Mouse (Mus musculus) embryonic stem cell, embryonic (primary cell): ENCODE measurements around the gene Krt222.
"Not testable (repeated sequence)": the region's sequence is repeated elsewhere in the genome, so short reads cannot be mapped to it uniquely, and the experiment has no call there.

Source experiments
- CTCF ChIA-PET, 4 experiments: fragments of 300-600 bp in 2 of 4; fragments of 350-600 bp in 2 of 4; sonication (Branson Sonifier 250); formaldehyde crosslinking; loops; one replicate each; lab custom pipeline; 2022; ENCODE audit warnings: inconsistent platforms in 2 of 4; lab: Charles Lee
- POLR2A ChIA-PET, 4 experiments: fragments of 300-600 bp in 2 of 4; fragments of 350-600 bp in 2 of 4; sonication (Branson Sonifier 250); formaldehyde crosslinking; loops; one replicate each; lab custom pipeline; 2022; ENCODE audit warnings: antibody characterized with exemption in 4 of 4, inconsistent platforms in 1 of 4; lab: Charles Lee

Gene Krt222

GRCm38 (mm10) chr11:99250241-99250640, 6.4 kb upstream of the Krt222 start:
- POLR2A ChIA-PET: no interaction called here
- CTCF ChIA-PET: interaction anchor here in 3 of 4 experiments (0.5 to 1.3 kb wide), 7 partner anchors 20 to 119 kb away, joined by 3 to 4 read pairs (median 3); no protein-coding TSS in a partner anchor

GRCm38 (mm10) chr11:99249115-99249514, 5.2 kb upstream of the Krt222 start:
- POLR2A ChIA-PET: interaction anchor here in 1 of 4 experiments (0.6 kb wide), 1 partner anchor 123 kb away, joined by 3 read pairs; no protein-coding TSS in a partner anchor
- CTCF ChIA-PET: interaction anchor here in 3 of 4 experiments (0.5 to 1.3 kb wide), 9 partner anchors 19 to 758 kb away, joined by 3 to 5 read pairs (median 3); no protein-coding TSS in a partner anchor

GRCm38 (mm10) chr11:99247916-99248315, 4.0 kb upstream of the Krt222 start:
- CTCF ChIA-PET: interaction anchor here in 3 of 4 experiments (0.6 to 1.2 kb wide), 5 partner anchors 41 to 116 kb away, joined by 3 to 4 read pairs (median 3); no protein-coding TSS in a partner anchor

GRCm38 (mm10) chr11:99244519-99244918, 634 bp upstream of the Krt222 start:
- CTCF ChIA-PET: not testable (repeated sequence)
- POLR2A ChIA-PET: interaction anchor here in 1 of 4 experiments (0.6 to 3.3 kb wide), 2 partner anchors 15 to 1450 kb away, joined by 5 to 11 read pairs; no protein-coding TSS in a partner anchor

More at GRCm38 (mm10) chr11:99247916-99248315, 4.0 kb upstream of the Krt222 start:
- POLR2A ChIA-PET: interaction anchor here in 3 of 4 experiments (1.0 to 1.3 kb wide), 4 partner anchors 15 to 56 kb away, joined by 3 to 5 read pairs (median 4); no protein-coding TSS in a partner anchor

DNA sequence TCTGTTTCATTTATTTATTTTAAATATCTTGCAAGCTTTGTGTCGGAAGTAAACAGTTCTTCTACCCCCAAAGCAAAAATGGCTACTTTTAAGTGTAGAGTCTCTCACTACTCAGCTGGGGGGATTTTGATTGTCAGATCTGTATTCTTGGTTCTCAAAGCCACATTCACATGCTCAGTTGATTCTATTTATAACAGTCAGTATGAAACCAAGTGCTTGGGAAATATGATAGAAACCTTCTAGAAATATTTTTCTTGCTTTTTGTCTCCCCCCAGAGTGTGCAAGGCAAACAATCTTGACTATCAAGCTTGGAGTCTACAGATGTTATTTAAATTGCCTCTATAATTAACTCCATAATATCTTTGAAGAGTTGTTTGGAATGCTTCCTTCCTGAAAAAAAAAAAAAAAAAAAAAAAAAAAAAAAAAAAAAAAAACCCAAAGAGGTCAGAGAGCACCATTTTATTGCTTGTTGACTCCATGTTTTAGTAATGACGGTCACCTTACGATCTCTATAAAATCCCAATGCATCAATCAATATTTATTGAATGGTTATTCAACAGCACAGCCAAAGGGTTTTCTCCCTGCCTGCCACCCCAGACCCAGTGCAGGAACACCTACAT, 575 bp downstream of the Krt222 start:
- ChIA-PET POLR2A (interaction anchor here in 3 of 4 experiments (0.8 to 1.4 kb wide), 8 partner anchors 10 to 51 kb away, joined by 3 to 4 read pairs (median 4); partner anchors contain the start of gene Smarce1 (in 1 of the 3)), CTCF (interaction anchor here in 2 of 4 experiments (0.6 to 1.0 kb wide), 2 partner anchors 9 to 810 kb away, joined by 3 read pairs; no protein-coding TSS in a partner anchor)

GRCm38 (mm10) chr11:99242056-99242455, 1.8 kb downstream of the Krt222 start:
- CTCF ChIA-PET: interaction anchor here in 1 of 4 experiments (0.7 to 0.8 kb wide), 2 partner anchors 35 to 413 kb away, joined by 3 read pairs; no protein-coding TSS in a partner anchor
- POLR2A ChIA-PET: interaction anchor here in 3 of 4 experiments (0.6 to 2.1 kb wide), 7 partner anchors 9 to 65 kb away, joined by 3 to 6 read pairs (median 3); no protein-coding TSS in a partner anchor

GRCm38 (mm10) chr11:99238468-99238867, 5.4 kb downstream of the Krt222 start:
- POLR2A ChIA-PET: interaction anchor here in 3 of 4 experiments (0.8 to 1.4 kb wide), 3 partner anchors 8 to 10 kb away, joined by 3 to 5 read pairs (median 5); no protein-coding TSS in a partner anchor
- CTCF ChIA-PET: no interaction called here

- ChIA-PET CTCF (no interaction called here), POLR2A (interaction anchor here in 3 of 4 experiments (0.5 to 2.0 kb wide), 9 partner anchors 10 to 1200 kb away, joined by 3 to 12 read pairs (median 4); partner anchors contain the start of genes Eif1 (in 1 of the 3), Erbb2 (in 1 of the 3) and Krt222 (in 1 of the 3))
Measured at GRCm38 (mm10) chr11:99231049-99231816, 12.7 kb downstream of the Krt222 start.

DNA sequence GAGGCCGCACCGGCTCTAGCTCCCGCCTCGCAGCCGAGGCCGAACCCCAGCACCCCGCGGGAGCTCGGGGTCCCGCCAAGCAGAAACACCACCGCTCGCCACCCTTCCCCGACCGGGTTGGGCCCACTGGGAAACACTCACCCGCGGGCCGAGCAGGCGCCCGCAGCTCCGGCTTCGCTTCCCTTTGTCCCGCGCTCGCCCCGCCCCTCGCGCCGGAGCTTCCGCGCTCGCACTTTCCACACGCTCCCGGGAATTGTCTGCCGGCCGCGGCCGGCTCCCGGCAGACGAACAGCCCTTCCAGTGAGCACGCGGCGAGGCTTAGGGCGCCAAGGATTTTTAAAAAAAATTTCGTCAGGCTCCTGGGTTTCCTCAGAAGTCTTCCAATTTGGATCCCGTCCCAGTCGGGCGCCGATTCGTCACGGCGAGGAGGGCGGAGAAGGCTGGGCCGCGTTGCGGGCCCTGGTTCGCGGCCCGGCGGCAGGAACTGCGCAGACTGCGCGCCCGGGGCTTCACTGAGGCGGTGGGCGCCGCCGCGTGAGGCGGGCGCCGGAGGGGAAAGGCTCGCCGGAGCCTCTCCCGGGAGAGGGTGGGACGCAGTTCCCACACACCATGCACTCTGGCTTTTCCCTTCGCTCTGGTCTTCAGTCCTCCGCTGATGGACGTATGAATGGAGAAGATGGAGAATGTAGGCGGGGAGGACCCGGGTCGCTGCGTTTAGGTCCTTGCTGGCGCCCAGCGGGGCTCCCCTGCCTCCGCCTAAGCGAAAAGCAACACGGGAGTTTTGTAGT, 13.4 kb downstream of the Krt222 start, which contains the start of gene Smarce1:
Gene Smarce1 (minus strand): TSS at position 757 of the 788 bp plus-strand sequence.
- ChIA-PET POLR2A (interaction anchor here (0.5 to 2.2 kb wide), 34 partner anchors 8 to 1200 kb away, joined by 3 to 15 read pairs (median 4); partner anchors contain the start of genes Eif1 (in 2 of the 4), Krt222 (in 1 of the 4) and Nr1d1 (in 1 of the 4)), CTCF (interaction anchor here (0.5 to 1.2 kb wide), 8 partner anchors 16 to 165 kb away, joined by 3 to 6 read pairs (median 4); no protein-coding TSS in a partner anchor)

DNA sequence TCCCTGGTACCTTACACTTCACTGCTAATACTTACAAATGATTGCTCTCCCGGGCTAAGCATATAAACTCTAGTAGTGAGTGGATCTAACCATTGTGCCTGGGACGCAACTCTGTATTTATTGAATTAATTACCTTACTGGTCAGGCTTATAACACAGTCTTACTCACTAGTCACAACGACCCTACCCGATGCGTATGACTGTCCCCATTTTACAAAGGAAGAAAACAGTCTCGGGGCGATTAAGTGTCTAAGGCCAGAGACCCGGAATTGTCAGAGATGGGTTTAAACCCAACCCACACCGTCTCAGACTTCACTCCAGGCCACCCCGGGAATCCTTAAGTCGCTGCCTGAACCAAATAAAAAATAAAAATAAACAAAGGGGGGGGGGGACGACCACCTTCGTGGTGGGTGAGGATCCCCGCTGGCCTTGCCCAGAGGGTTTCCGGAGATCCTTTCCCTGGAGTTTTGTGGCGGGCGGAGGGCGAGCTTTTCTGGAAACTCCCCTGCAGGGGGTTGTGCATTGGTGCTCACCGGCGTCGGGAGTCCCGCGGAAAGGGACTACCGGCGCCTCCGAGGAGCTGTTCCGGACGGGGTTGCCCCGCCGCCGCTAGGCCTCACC, 14.1 kb downstream of the Krt222 start:
- ChIA-PET CTCF (interaction anchor here (0.5 to 1.2 kb wide), 8 partner anchors 16 to 164 kb away, joined by 3 to 6 read pairs (median 4); no protein-coding TSS in a partner anchor), POLR2A (interaction anchor here (0.5 to 2.2 kb wide), 34 partner anchors 8 to 1090 kb away, joined by 3 to 15 read pairs (median 4); partner anchors contain the start of genes Eif1 (in 2 of the 4), Krt222 (in 1 of the 4) and Nr1d1 (in 1 of the 4))

DNA sequence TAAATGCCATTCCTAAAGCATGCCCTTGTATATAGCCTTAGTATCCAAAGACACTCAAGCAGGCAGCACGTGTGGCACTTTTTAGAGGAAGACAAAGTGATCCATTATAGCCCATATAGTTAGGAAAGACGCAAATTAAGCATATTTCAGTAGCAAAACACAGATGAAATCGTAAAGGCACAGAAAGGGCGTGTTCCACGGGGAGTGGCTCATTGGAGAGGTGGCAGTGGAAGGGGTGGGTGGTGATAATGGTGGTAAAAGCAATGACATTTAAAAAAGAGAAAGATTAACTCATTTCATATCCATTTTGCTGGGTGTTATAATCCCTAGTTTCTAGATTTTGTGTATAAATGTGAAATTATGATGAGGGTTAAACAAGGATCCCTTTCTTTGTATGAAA, 17.6 kb downstream of the Krt222 start:
- ChIA-PET CTCF (no interaction called here), POLR2A (no interaction called here)

DNA sequence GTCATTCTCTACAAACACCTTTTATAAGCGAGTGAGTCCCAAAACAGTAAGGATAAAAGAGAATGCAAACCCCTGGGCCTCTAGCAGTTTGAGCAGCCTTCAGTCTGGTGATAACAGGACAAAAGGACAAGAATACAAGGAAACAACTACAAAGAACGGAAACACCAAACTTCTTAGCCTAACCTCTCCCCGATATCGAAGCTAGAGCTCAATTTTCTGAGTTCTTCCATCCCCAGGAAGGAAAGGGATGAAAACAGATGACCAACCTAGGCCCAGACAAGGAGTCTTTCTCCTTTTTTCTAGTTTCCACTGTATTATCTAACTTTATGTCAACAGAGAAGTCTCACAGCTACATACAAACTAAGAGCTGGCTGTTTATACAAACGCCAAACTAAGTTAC, 20.6 kb downstream of the Krt222 start:
- POLR2A ChIA-PET: interaction anchor here in 3 of 4 experiments (0.6 to 1.5 kb wide), 4 partner anchors 9 to 267 kb away, joined by 3 to 5 read pairs (median 4); no protein-coding TSS in a partner anchor
- CTCF ChIA-PET: interaction anchor here (0.6 to 2.1 kb wide), 6 partner anchors 16 to 87 kb away, joined by 3 to 8 read pairs (median 3); no protein-coding TSS in a partner anchor

GRCm38 (mm10) chr11:99221811-99222210, 22.1 kb downstream of the Krt222 start:
- CTCF ChIA-PET: interaction anchor here in 1 of 4 experiments (1.1 kb wide), 1 partner anchor 28 kb away, joined by 3 read pairs; no protein-coding TSS in a partner anchor
- POLR2A ChIA-PET: interaction anchor here in 2 of 4 experiments (0.8 to 2.1 kb wide), 3 partner anchors 9 to 15 kb away, joined by 3 to 9 read pairs (median 6); partner anchors contain the start of gene Smarce1 (in 1 of the 2)

- CTCF ChIA-PET: interaction anchor here in 1 of 4 experiments (0.6 kb wide), 1 partner anchor 28 kb away, joined by 3 read pairs; no protein-coding TSS in a partner anchor
- POLR2A ChIA-PET: interaction anchor here in 3 of 4 experiments (0.6 to 1.2 kb wide), 5 partner anchors 10 to 335 kb away, joined by 3 to 5 read pairs (median 3); no protein-coding TSS in a partner anchor
Measured at GRCm38 (mm10) chr11:99217248-99217986, 26.5 kb downstream of the Krt222 start.

- POLR2A ChIA-PET: interaction anchor here in 2 of 4 experiments (0.6 to 1.2 kb wide), 2 partner anchors 12 to 1211 kb away, joined by 3 to 6 read pairs; no protein-coding TSS in a partner anchor
- CTCF ChIA-PET: interaction anchor here in 1 of 4 experiments (0.8 kb wide), 1 partner anchor 9 kb away, joined by 3 read pairs; no protein-coding TSS in a partner anchor
Measured at GRCm38 (mm10) chr11:99216181-99216580, 27.7 kb downstream of the Krt222 start.
